Mouse (Mus musculus): ENCODE measurements around the gene Msh5.

GRCm38 (mm10) chr17:35094475-35095365, 48.2 kb upstream of the Msh5 start:
- TF ChIP-seq CTCF (IDR thresholded peaks at IDR 0.05) (no peak), EP300 (IDR thresholded peaks at IDR 0.05) (no peak)

All from lung, postnatal 0 days (tissue).